Mouse (Mus musculus) kidney, adult 2 months (tissue): ENCODE results near the gene Atp5j2.

Experiments used
- CTCF ChIP-seq: fragments of 200-500 bp; conservative IDR thresholded peaks from 2 replicates; pipeline ENCODE4 v1.5.1; 2011; ENCODE audit warnings: low read depth, mild to moderate bottlenecking, control low read depth, low read length, moderate library complexity, mixed read lengths; ENCODE audit not compliant: insufficient read depth, insufficient read length
- POLR2A ChIP-seq: fragments of 200-500 bp; IDR thresholded peaks from one replicate; pipeline ENCODE4 v1.6.1; 2011; ENCODE audit warnings: low read depth, low read length, control low read depth

DNA sequence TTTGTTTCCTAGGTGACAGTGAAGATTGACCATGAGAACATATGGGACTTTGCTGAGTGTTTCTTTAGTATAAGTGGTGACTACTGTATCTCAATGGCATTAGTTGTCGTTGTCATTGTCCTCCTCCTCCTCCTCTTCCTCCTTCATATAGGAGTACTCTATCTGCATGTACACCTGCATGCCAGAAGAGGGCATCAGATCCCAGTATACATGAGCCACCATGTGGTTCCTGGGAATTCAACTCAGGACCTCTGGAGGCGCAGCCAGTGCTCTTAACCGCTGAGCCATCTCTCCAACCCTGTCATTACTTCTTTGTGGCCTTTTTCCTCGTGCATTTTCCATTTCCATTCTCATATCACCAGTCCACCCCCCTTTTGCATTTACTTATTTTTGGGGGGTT lies 22.8 kb upstream of the Atp5j2 start:
- TF ChIP-seq CTCF (peak; percentile 50), POLR2A (no peak)
